Mouse (Mus musculus) mouse embryonic stem cell (cell line): Measurements from ENCODE around the gene C2cd4a.

ENCODE experiments used
- in situ Hi-C, 2 experiments: fragments of 300-500 bp; cut with MboI; formaldehyde crosslinking; loops; 1 replicate in 1 of 2; 3 replicates in 1 of 2; pipeline ENCODE4 v1.14.3; 2019 to 2020; ENCODE audit warnings: low sequenced_read_pairs in 2 of 2, low pct_unique_long_range_greater_than_20kb in 1 of 2, mixed read lengths in 1 of 2; ENCODE audit not compliant: unreplicated experiment in 1 of 2

Gene C2cd4a

GRCm38 (mm10) chr9:67839981-67840859 is 8.1 kb upstream of the C2cd4a start, which contains the start of gene Vps13c:
TSS of gene Vps13c (plus strand) at chr9:67840396.
- in situ Hi-C loops, result no loop called here

GRCm38 (mm10) chr9:67837311-67837710 is 5.2 kb upstream of the C2cd4a start:
- in situ Hi-C loops, result no loop called here

- in situ Hi-C loops, result no loop called here
Observed at GRCm38 (mm10) chr9:67834535-67834934, 2.4 kb upstream of the C2cd4a start.

- in situ Hi-C loops, result no loop called here
Observed at GRCm38 (mm10) chr9:67831359-67832045, 628 bp downstream of the C2cd4a start.

- in situ Hi-C loops, result no loop called here
Observed at GRCm38 (mm10) chr9:67830411-67831358, 1.4 kb downstream of the C2cd4a start.

GRCm38 (mm10) chr9:67828182-67828581 is 3.9 kb downstream of the C2cd4a start:
- in situ Hi-C loops, result no loop called here

- in situ Hi-C loops, result no loop called here
Observed at GRCm38 (mm10) chr9:67825527-67825926, 6.6 kb downstream of the C2cd4a start.

GRCm38 (mm10) chr9:67823131-67823530 is 9.0 kb downstream of the C2cd4a start:
- in situ Hi-C loops, result no loop called here

- in situ Hi-C loops, result no loop called here
Observed at GRCm38 (mm10) chr9:67818668-67818950, 13.5 kb downstream of the C2cd4a start.

- in situ Hi-C loops, result no loop called here
Observed at GRCm38 (mm10) chr9:67817898-67818667, 14.0 kb downstream of the C2cd4a start.

GRCm38 (mm10) chr9:67816172-67816928 is 15.8 kb downstream of the C2cd4a start:
- in situ Hi-C loops, result no loop called here

GRCm38 (mm10) chr9:67813665-67814337 is 18.3 kb downstream of the C2cd4a start:
- in situ Hi-C loops, result no loop called here

- in situ Hi-C loops, result no loop called here
Observed at GRCm38 (mm10) chr9:67813171-67813570, 19.0 kb downstream of the C2cd4a start.

GRCm38 (mm10) chr9:67811116-67811515 is 21.0 kb downstream of the C2cd4a start:
- in situ Hi-C loops, result no loop called here

GRCm38 (mm10) chr9:67810527-67810926 is 21.6 kb downstream of the C2cd4a start:
- in situ Hi-C loops, result no loop called here

GRCm38 (mm10) chr9:67807000-67807399 is 25.1 kb downstream of the C2cd4a start:
- in situ Hi-C loops, result no loop called here

- in situ Hi-C loops, result no loop called here
Observed at GRCm38 (mm10) chr9:67802241-67802640, 29.9 kb downstream of the C2cd4a start.
